Mouse (Mus musculus): ENCODE results near the gene Zhx3. TPM values are rescaled to one million over a fixed set of nuclear protein-coding genes. Genes with fewer than 3 reads are reported as not detected.

Gene Zhx3
- total RNA-seq, 1 experiment from 2014 or later: 4.3 TPM

DNA sequence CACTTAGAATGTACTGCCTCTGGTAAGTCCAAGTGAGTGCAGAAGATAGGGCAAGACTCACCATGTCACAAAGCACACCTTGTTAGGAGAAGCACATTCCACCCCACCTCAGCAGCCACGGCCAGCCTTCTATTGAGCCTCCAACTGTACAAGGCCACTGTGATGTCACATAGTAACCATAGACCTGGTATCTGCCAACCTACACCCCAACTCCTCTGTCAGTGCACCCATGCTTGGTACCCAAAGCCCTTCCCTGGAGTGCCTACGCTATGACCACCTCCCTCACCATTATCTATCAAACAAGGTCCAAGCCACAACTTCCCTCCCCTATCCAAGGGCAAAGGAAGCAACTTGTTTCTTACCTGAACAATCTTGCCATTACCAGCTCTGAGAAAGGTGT, 103.8 kb downstream of the Zhx3 start:
- no peak for ATAC-seq (ENCODE audit: extremely low read depth, insufficient number of reproducible peaks, low FRiP score, poor library complexity, severe bottlenecking)

DNA sequence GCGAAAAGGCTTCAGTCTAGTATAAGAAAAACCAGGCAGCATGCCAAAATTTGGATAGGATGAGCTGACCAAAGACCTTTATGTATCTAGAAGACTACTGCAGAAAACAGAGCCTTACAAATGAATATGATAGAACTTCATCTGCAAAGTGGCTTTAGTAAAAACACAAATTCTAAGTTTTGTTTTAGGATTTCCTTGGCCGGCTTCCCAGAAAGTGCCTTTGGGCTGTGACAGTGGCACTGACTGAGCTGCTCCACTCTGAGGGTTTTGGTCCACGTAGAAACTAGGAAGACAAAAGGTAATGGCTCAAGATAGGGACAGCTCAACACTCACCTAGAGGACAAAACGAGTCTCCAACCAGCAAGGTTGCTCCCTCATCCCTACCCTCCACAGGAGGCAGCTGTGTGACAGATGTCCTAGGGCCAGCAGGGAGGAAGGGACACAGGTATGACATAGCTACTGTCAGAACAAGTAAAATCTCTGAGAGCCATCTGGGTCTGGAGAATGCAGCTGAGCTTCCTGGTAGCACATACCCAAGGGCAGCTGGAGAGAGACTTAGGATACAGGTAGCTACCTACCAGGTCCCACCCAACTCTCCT, 104.6 kb downstream of the Zhx3 start:
- ATAC-seq (ENCODE audit: extremely low read depth, insufficient number of reproducible peaks, low FRiP score, poor library complexity, severe bottlenecking): no peak

DNA sequence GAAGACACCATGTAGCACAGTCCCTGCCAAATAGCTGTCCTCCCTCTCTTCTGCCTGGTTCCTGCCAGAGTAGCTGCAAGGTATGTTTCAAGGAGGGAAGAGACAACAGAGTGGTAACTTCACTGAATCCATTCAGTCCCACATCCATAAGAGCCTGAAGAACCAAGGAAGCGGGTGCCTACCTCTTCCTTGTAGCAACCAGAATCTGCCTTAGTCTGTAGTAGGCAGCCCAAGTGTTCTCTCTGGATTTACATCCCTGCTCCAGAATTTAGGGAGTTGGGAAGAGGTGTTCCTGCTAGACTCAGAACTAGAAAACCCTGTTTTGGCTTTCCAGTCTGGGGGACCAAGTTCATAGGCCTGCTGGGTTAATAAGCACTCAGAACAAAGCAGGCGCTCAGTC, 105.6 kb downstream of the Zhx3 start:
- no peak for ATAC-seq (ENCODE audit: extremely low read depth, insufficient number of reproducible peaks, low FRiP score, poor library complexity, severe bottlenecking)

DNA sequence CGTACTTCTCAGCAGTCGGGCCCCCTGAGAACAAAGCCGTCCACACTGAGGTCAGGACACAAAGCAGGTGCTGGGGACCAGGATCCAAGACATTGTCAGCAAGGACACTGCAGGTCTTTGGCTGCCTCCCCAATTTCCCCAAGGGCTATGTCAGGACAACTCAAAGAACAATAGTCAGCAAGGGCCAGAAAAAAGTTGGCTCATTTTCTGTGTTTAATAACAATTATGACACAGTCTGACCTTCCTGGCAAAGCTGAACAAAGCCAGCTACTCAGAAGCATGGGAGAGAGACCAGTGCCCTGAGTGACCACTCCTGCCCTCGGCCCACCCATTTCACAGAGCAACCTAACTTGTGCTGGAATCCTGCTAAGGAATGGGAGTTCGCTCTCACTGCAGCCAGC, 106.4 kb downstream of the Zhx3 start:
- no peak for ATAC-seq (ENCODE audit: extremely low read depth, insufficient number of reproducible peaks, low FRiP score, poor library complexity, severe bottlenecking)

DNA sequence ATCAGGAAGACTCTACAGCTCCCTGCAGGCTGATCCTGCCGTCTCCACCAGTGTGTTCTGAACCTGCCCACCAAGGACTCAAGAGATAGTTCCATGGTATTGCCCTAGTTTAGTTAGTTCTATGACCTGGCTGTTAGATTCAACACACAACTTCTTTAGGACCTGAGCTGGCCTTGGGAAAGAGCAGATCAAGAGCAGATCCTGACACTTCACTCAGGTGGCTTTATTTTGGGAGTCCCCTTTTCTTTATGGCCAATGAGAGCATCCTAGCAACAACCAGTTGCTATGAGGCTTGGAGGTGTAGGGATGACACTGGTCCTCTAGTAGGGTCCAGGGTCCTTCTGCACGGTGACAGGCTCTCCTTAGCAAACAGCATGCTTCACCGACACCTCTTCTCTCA, 107.7 kb downstream of the Zhx3 start:
- no peak for ATAC-seq (ENCODE audit: extremely low read depth, insufficient number of reproducible peaks, low FRiP score, poor library complexity, severe bottlenecking)

DNA sequence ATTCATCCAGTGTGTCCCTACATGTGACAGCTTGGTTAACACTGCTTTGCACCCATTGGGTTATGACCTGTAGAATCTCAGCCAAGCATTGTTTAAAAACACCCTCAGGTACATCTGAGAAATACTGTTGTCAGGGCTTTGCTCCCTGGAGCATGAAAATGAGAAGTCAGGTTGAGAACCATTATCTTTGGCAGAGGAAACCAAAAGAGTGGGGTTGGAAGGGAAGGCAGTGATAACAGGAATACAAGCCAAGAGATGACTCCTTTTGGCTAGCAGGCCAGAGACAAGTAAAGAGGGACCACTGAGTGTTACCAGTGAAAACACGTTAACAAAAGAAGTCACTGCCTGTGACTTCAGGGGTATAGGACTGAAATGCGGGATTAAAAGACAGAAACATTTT, 108.4 kb downstream of the Zhx3 start:
- ATAC-seq (ENCODE audit: extremely low read depth, insufficient number of reproducible peaks, low FRiP score, poor library complexity, severe bottlenecking): no peak

DNA sequence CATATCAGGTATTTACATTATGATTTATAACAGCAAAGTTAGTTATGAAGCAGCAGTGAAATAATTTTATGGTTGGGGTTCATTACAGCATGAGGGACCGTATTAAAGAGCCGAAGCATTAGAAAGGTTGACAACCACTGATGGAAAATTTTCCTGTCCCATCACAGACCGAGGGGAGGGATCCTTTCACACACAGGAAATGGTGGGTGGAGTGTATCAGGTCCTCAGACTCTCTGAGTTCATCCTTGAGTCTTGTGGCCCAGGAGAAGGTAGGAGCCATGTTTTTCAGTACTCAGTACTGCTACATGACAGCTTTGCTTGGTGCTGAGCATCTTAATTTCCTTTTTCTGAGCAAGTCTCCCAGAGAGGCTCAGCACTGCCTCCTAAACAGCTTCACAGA, 109.0 kb downstream of the Zhx3 start:
- no peak for ATAC-seq (ENCODE audit: extremely low read depth, insufficient number of reproducible peaks, low FRiP score, poor library complexity, severe bottlenecking)

DNA sequence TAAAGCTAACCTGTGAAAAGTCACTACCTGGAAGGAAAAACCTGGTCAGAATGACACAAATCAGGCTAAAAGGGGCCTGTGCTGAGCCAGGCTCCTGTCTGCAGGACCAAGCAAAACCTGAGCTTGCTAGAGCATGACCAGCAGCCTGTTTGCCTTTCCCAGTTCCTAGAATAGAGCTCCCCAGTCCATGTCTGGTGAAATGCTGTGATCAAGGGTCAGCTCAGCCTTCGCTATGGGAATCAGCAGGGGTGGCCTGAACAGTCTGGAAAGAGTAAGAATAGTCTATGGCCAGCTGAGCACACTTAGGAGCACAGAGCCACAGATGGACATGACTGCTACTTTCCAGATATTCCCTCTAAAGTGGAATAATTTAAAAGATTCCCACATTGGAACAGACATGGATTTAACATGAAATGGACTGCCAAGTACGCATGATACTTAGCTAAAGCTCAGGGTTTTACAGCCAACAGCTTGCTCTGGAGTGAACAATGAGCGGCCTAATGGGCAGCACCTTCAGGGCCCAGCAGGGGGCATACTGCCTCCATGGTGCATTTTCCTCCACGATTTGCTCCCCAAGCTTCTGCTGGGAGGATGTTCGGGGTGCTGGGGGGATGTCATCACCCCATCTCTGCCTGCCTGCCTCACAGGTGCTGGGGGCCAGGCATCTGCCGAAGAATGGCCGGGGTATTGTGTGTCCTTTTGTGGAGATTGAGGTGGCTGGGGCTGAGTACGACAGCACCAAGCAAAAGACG, 112.2 kb downstream of the Zhx3 start:
- ATAC-seq (ENCODE audit: extremely low read depth, insufficient number of reproducible peaks, low FRiP score, poor library complexity, severe bottlenecking): no peak

DNA sequence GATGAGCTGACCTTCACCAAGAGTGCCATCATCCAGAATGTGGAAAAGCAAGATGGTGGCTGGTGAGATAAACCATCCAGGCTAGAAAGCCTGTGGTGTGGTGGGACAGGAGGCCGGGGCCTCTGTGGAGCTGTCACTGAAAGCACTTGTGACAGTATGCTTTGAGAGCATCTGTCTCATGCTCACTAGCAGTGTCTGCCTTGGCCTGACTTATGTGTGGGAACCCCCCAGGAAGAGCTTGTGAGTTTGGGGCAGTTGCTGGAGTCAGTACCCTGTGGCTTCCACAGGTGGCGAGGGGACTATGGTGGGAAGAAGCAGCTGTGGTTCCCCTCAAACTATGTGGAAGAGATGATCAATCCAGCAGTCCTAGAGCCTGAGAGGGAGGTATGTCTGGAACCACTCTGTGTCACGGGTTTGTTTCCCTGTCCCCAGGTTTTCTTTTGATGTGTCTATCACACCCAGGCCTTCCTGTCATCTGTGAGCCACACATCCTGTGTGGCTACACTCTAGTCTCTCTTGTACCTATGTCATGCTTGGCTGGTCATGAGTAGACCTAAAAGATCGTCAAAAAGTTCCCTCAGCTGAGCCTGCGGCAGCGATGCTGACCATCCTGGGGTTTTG, 116.1 kb downstream of the Zhx3 start:
- ATAC-seq (ENCODE audit: extremely low read depth, insufficient number of reproducible peaks, low FRiP score, poor library complexity, severe bottlenecking): peak; percentile 53

DNA sequence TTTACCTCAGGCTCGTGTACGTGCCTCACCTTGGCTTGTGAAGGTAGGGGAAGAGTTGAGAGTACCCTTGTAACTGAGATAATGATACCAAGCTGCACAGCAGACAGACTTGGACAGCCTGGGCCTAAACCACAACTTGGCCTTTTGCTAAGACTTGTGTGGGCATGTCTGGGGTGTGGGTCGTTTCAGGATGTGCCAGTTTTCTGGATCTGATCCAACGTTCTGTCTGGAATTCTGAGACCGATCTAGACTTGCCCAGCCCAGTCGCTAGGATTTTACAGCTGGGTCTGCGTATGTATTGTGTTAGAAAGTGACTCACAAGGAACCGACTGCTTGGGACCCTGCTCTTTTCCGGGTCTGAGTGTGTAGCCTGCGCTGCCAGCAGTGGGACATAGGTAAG, 125.7 kb downstream of the Zhx3 start:
- no peak for ATAC-seq (ENCODE audit: extremely low read depth, insufficient number of reproducible peaks, low FRiP score, poor library complexity, severe bottlenecking)

DNA sequence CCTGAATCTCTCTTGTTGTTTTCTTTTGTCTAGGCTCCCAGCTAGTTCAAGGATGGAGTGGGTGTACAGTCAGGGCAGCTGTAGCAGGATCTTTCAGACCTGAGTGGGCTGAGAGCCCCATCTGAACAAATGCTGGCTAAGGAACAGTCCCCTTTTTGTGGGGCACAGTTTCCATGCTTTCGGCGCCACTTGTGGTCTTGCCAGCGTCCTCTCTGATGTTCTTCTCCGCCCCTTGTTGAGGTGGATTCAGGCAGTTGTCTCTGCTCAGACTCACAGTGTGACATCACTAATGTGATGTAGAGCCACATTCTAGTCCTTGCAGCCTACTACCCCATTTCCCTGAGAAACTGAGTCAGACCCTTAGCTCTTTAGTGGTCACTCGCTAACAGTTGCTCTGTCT, 126.2 kb downstream of the Zhx3 start:
- no peak for ATAC-seq (ENCODE audit: extremely low read depth, insufficient number of reproducible peaks, low FRiP score, poor library complexity, severe bottlenecking)

DNA sequence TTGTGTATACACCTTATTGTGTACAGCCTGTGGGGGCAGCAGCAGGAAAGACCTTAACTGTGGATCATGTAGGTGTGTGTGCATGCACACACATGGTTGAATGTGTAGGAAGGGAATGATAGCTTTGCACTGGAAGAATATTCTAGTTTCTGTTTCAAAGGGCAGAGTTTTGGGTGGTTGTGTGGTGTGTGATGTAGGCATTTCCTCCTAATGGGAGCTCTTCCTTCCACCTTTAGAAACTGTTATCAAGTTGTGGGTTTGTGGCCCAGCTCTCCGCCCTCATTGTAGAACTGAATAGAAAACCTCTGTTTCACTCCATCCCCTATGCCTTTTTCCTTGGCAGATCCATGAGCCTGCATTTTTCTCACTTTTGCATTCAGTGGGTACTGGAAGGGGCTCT, 127.3 kb downstream of the Zhx3 start:
- no peak for ATAC-seq (ENCODE audit: extremely low read depth, insufficient number of reproducible peaks, low FRiP score, poor library complexity, severe bottlenecking)

DNA sequence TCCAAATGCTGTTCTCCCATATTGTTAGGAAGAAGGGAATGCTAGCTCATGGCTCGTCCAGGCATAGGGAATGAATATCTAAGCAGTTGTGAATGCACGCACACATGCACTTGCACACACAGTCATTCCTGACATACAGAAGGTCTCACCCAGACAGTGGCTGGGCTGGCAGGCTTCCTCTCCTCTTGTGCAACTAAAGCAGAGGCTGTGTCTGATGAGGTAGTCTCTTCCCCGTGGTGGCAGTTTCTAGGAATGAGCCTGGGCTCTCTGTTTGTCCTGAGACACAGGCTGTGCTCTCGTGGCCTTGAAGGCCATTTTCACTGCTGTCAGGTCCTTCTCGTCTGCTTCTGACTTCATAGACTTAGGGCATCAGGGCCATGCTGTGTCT, 128.0 kb downstream of the Zhx3 start:
- ATAC-seq (ENCODE audit: extremely low read depth, insufficient number of reproducible peaks, low FRiP score, poor library complexity, severe bottlenecking): no peak

DNA sequence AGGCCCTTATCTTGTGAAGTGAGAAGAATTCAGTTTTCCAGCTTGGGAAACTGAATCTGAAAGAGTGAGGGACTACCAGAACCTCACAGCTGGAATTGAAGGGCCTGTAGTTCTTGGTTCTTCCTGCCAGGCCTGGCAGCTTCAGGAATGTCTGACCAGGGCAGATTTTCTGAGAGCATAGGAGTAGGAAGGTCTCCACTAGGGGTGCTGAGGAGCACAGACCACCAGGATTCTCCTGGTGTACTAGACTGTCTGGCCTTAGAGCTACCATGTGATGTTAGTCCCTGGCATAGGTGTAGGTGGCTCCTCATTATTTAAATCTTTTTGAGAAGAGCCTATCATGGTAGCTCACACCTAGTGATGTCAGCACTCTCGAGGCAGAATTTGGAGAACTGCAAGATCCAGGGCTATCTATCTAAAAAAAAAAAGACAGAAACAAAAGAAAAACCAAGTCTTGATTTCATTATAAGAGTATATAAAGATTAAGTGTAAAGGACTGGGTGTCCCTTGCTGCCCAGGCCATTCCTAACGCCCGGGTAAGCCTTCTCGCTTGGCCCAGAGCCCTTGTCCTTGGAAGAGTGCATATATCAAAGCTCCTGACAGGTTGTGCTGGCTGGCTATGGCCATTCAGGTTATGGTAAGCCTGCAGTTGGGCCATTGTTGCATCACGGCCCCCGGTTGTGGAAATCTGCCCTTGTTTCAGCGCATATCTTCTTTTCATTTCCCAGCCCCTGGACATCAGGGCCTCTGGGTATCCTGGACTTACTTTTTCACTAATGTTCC, 128.6 kb downstream of the Zhx3 start:
- 0 out of 2 replicates have a peak, but pooled peaks have one; percentile 35 for ATAC-seq (ENCODE audit: extremely low read depth, insufficient number of reproducible peaks, low FRiP score, poor library complexity, severe bottlenecking)

DNA sequence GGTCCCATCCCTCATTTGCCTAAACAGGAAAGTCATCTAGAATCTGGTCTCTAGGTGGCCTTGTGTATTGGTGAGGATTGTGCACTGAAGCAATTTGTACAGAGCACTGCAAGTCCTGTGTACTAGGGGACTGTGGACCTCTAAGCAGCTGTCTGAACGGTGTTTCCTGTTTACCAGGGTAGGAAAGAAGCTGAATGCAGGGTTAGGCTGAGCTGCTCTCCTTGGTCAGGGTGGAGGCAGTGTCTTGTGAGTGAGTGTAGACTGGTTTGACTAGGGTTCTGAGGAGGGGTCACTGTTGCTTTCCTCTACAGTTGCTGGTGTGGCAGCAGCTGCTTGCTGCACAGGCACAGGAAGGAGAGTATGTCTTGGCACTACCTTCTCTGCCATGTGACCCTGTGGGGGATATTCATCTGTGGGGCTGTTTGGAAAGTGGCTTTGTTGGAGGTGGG, 130.6 kb downstream of the Zhx3 start:
- ATAC-seq (ENCODE audit: extremely low read depth, insufficient number of reproducible peaks, low FRiP score, poor library complexity, severe bottlenecking): peak; percentile 58; the same call in 1 of the 2 replicates

DNA sequence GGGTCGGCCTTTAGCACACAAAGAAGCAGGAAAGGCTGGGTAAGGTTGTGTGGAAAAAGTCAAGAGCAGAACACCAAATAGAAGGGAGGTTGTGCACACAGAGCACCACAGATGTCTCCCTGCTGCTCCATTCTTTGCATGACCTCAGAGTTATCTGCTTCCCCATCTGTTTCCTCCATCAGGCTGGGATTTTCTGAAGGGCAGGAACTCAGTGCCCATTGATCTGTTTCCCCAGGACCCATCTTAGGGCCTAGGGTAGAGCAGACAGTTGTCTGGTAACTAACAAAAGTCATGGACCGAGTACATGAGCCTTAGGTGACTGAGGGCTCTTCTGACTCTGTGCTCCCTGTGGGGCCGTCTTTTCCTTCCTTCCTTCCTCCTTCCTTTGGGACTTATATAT, 131.2 kb downstream of the Zhx3 start:
- ATAC-seq (ENCODE audit: extremely low read depth, insufficient number of reproducible peaks, low FRiP score, poor library complexity, severe bottlenecking): no peak

DNA sequence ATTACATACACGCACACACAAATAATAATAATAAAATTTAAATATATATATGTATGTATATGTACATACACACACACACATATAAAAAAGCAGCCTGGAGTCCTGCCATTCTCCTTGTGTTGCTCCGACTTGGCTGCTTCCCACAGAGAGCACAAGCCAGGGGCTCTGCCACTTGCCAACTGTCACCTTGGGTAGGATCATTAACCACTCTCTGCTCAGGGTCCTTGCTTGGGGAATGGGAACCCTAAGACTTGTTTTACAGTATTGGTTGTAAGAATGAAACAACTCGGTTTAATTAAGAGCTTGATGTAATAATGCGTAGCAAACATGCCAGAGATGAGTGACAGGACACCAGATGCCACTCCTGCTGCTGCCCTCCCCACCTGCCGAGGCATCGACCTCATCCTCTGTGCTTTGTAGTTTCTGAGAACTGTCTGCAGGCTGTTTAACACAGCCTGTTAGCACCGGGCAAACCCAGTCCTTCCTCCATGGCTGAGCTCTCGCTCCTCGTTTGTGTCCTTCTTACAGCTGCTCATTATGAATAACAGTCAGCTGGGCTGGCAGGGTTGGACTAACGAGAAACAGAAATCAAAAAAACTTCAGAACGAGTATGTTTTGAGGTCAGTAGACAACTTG, 132.2 kb downstream of the Zhx3 start:
- ATAC-seq (ENCODE audit: extremely low read depth, insufficient number of reproducible peaks, low FRiP score, poor library complexity, severe bottlenecking): no peak

DNA sequence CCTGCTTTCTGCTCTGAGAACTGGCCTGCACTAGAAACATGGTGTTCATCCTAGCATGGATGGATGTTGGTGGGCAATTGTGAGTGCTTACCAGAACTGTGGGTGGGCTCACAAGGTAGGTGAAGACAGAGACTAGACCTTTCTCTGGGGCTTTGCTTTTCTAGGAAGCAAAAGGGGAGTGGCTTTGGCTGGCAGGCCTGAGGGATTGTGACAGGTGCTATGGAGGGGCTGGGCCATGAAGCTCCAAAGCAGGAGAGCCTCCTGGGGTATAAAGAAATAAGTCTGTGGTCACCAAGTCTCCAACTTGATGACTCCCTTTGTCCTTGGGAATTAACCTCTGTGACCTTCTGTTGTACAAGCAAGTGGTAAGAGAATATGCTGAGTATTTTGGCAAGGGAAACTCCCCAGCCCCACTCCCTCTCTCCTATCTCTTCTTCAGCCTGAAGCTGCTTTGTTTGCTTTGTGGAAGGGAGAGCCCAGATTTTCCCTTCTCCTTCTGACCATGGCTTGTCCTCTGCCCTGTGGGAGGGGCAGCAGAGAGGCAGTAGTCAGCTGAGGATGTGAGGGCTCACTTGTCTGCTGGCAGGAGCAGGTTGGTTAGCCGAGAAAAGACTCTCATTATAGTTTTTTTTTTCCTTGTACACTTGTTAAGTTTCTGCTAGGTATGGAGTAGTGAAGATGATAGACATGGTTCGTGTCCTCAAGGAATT, 133.0 kb downstream of the Zhx3 start:
- no peak for ATAC-seq (ENCODE audit: extremely low read depth, insufficient number of reproducible peaks, low FRiP score, poor library complexity, severe bottlenecking)

DNA sequence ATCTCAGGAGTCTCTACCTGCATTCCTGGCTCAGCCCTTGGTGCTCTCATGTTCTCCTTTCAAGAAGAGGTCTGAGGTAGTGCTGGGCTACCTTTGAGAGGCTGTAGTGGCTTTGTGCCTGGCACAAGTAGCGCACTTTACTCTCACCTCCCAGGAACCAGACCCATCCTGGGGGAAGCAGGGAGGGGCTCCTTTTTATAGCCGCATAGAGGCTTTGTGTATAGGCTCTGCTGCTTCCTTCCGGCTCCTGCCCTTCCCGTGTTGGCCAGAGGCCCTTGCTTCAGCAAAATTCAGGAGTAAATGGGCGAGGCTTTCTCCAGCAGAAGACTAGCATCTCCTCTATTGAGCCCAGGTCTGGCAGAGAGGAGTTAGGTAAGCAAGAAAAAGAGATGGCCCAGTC, 134.4 kb downstream of the Zhx3 start:
- ATAC-seq (ENCODE audit: extremely low read depth, insufficient number of reproducible peaks, low FRiP score, poor library complexity, severe bottlenecking): no peak

All from neutrophil, adult 5-6 weeks (primary cell).